Mouse (Mus musculus) lung, postnatal 0 days (tissue): ENCODE results near the gene Ccdc188. TPM values are rescaled to one million over a fixed set of nuclear protein-coding genes. Genes with fewer than 3 reads are reported as not detected.
A peak's percentile ranks its signal among the peaks of the same experiment; 100 is the strongest.

Experiments used
- ATAC-seq: fragments of 200-750 bp; cut with Nextera tagmentation; 2 replicates; pipeline ENCODE4 v1.8.0; 2017; ENCODE audit warnings: moderate library complexity
- DNase-seq: peaks from one replicate; pipeline ENCODE4 v3.0.0-alpha.2; 2016; ENCODE audit warnings: low spot score
- H3K27ac ChIP-seq: fragments of 300-500 bp; sonication (generic); 2 replicates; pipeline ENCODE4 v1.5.1; 2014; ENCODE audit warnings: antibody characterized with exemption, mild to moderate bottlenecking, low read length, mixed read lengths
- H3K27me3 ChIP-seq: fragments of 300-500 bp; sonication (generic); replicated peaks from 2 replicates; pipeline ENCODE4 v1.6.1; 2014; ENCODE audit warnings: low read length, mixed read lengths; ENCODE audit not compliant: insufficient read depth
- H3K36me3 ChIP-seq: fragments of 300-500 bp; sonication (generic); 2 replicates; pipeline ENCODE4 v1.6.1; 2014; ENCODE audit warnings: low read length, mixed read lengths; ENCODE audit not compliant: insufficient read depth
- H3K4me1 ChIP-seq: fragments of 300-500 bp; sonication (generic); 2 replicates; pipeline ENCODE4 v1.6.1; 2014; ENCODE audit warnings: antibody characterized with exemption, low read depth, low read length, mixed read lengths; ENCODE audit not compliant: insufficient read depth
- H3K4me2 ChIP-seq: fragments of 300-500 bp; sonication (generic); replicated peaks from 2 replicates; pipeline ENCODE4 v1.6.1; 2014; ENCODE audit warnings: low read depth, mild to moderate bottlenecking, low read length, moderate library complexity, mixed read lengths
- H3K4me3 ChIP-seq: fragments of 300-500 bp; sonication (generic); 2 replicates; pipeline ENCODE4 v1.5.1; 2014; ENCODE audit warnings: low read depth, low read length
- H3K9ac ChIP-seq: fragments of 300-500 bp; sonication (generic); replicated peaks from 2 replicates; pipeline ENCODE4 v1.6.1; 2014; ENCODE audit warnings: low read depth, mild to moderate bottlenecking
- H3K9me3 ChIP-seq: fragments of 300-500 bp; sonication (generic); 2 replicates; pipeline ENCODE4 v1.6.1; 2016; ENCODE audit warnings: low read length, mixed read lengths
- CTCF ChIP-seq: IDR thresholded peaks from 2 replicates; pipeline ENCODE4 v1.5.1; 2016; ENCODE audit warnings: antibody characterized with exemption, mild to moderate bottlenecking
- EP300 ChIP-seq: IDR thresholded peaks from 2 replicates; pipeline ENCODE4 v1.6.1; 2016; ENCODE audit warnings: antibody characterized with exemption, mild to moderate bottlenecking, control low read depth
- WGBS: fragments of 180-500 bp; shearing (Covaris S2); extraction: QIAGEN DNeasy Blood & Tissue Kit; methylation state at CpG from one replicate; pipeline ENCODE4 v1.1.7; 2014; 5-methylcytosine and 5-hydroxymethylcytosine counted together
- polyA plus RNA-seq: library from polyadenylated mRNA; unstranded; fragments of >200 nt; fragmentation: Nextera tagmentation; extraction: Ambion mirVana; gene quantifications from 2 replicates; pipeline ENCODE4 v1.2.1, GENCODE M21; 2015

Gene Ccdc188
- polyA plus RNA-seq, 1 experiment from 2014 or later: not detected

DNA sequence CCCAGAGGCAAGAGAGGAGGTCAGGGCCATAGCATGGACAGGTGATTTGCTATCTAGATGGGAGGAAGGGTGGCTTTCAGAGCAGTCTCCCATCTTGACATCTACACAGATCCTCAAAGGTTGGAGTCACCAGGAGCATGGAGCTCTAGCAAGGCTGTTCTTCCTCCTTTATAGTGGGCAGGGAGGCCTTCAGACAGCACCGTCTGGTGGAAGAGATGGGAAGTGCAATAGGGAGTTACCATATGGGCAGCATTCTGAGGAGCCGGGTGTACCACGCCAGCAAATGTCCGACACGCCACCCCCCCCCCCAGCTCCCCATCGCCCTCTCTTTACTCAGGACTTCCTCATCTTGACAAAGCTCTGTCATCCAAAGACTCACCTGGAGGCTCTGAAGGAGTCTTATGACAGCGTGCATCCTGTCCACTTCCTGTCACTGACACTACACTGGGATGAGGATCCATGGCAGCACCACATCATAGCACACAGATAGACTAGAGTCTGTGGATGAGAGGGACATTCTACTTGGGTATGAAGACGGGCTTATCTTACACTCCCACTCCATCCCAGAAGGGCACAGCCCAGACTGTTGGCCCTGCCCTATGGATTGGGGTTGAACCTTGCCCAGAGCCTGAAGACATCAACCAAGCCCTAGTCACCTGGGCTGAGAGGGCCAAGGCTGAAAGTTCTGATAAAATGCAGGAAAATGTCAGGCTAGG is 6.8 kb upstream of the Ccdc188 start:
- H3K27ac ChIP-seq: no peak overlapping the region
- no peaks in the 10 kb centered on the region for H3K36me3 ChIP-seq
- no peaks in the 10 kb centered on the region for H3K4me1 ChIP-seq
- 16% methylated on average over 8 of the region's 8 CpGs for WGBS
- DNase-seq (peak; percentile 60), ATAC-seq (peak; percentile 47; the same call in 1 of the 2 replicates)
- H3K9ac ChIP-seq: no peak overlapping the region
- no peaks in the 10 kb centered on the region for H3K9me3 ChIP-seq
- no peaks in the 10 kb centered on the region for H3K27me3 ChIP-seq
- TF ChIP-seq EP300: no peak
- peak; percentile 89 for TF ChIP-seq CTCF
- no peak overlapping the region for H3K4me3 ChIP-seq
- no peak overlapping the region for H3K4me2 ChIP-seq

- ATAC-seq: peak; percentile 53; the same call in 1 of the 2 replicates
- H3K4me1 ChIP-seq: no peaks in the 10 kb centered on the region
- WGBS: 43% methylated on average over 10 of the region's 10 CpGs
- no peak overlapping the region for H3K4me3 ChIP-seq
- H3K36me3 ChIP-seq: no peaks in the 10 kb centered on the region
- no peak overlapping the region for H3K27ac ChIP-seq
- H3K9me3 ChIP-seq: no peaks in the 10 kb centered on the region
- peak; percentile 85 for DNase-seq
- H3K27me3 ChIP-seq: no peaks in the 10 kb centered on the region
- no peak overlapping the region for H3K9ac ChIP-seq
- no peak overlapping the region for H3K4me2 ChIP-seq
- TF ChIP-seq EP300: no peak
- peak; percentile 98 for TF ChIP-seq CTCF
Measured at GRCm38 (mm10) chr16:18211417-18212171, 6.1 kb upstream of the Ccdc188 start.

- no peaks in the 10 kb centered on the region for H3K9me3 ChIP-seq
- no peak for ATAC-seq
- H3K27ac ChIP-seq: no peak overlapping the region
- no peak for DNase-seq
- 34% methylated on average over 6 of the region's 6 CpGs for WGBS
- no peak overlapping the region for H3K9ac ChIP-seq
- H3K4me3 ChIP-seq: no peak overlapping the region
- no peaks in the 10 kb centered on the region for H3K36me3 ChIP-seq
- no peak overlapping the region for H3K4me2 ChIP-seq
- no peaks in the 10 kb centered on the region for H3K27me3 ChIP-seq
- TF ChIP-seq EP300 (no peak), CTCF (no peak)
- H3K4me1 ChIP-seq: no peaks in the 10 kb centered on the region
Measured at GRCm38 (mm10) chr16:18213689-18214088, 4.0 kb upstream of the Ccdc188 start.

DNA sequence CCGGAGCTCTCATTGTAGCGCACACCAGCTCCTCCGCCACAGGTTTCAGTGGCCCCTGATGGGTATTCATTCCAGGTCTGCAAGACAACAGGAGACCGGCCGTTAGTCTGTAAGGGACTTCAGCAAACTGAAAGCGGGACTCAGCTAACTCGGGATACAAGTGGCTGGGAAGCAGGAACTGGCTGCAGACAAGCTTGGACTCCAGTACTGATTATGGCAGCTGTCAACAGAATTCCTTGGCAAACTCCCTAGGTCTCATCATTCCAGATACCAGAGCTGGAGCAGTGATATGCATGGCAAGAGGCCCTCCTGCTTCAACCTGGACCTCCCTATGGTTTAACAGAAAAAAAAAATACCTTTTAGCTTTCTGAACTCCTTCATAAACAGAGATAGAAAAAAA is 2.8 kb upstream of the Ccdc188 start:
- no peak overlapping the region for H3K9ac ChIP-seq
- no peak for TF ChIP-seq CTCF
- TF ChIP-seq EP300: no peak
- H3K36me3 ChIP-seq: no peaks in the 10 kb centered on the region
- no peak overlapping the region for H3K4me2 ChIP-seq
- ATAC-seq: no peak
- DNase-seq: peak; percentile 29
- 65% methylated on average over 7 of the region's 7 CpGs for WGBS
- no peaks in the 10 kb centered on the region for H3K27me3 ChIP-seq
- H3K4me3 ChIP-seq: no peak overlapping the region
- H3K9me3 ChIP-seq: no peaks in the 10 kb centered on the region
- H3K27ac ChIP-seq: no peak overlapping the region
- H3K4me1 ChIP-seq: no peaks in the 10 kb centered on the region

DNA sequence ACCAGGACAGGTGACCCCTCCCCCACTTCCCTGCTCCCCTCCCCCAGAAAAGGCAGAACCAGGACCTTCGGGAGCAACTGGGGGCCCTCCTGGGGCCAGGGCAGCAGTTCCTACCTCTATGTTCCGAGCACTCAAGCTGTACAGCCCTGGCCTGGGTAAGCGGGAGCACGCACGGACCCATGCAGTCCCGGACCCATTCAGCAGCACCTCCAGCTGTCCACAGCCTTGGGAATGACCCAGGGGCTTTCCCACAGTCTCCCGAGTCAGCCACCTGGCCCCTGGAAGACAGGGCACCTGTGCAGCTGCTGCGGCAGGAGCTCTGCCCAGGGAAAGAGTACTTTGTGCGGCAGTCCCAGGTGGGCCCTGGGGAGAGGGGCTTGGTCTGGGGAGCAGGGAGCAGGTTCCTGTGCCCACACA is 909 bp downstream of the Ccdc188 start:
- DNase-seq (no peak), ATAC-seq (no peak)
- Histone ChIP-seq H3K9ac (no peak overlapping the region), H3K27me3 (no peaks in the 10 kb centered on the region), H3K4me1 (no peaks in the 10 kb centered on the region), H3K9me3 (no peaks in the 10 kb centered on the region), H3K4me2 (no peak overlapping the region), H3K27ac (no peak overlapping the region), H3K4me3 (no peak overlapping the region), H3K36me3 (0 out of 2 replicates have a peak, but pooled peaks cover 6% of the 10 kb centered on the region)
- TF ChIP-seq EP300: no peak
- no peak for TF ChIP-seq CTCF
- WGBS: 66% methylated on average over 9 of the region's 9 CpGs

- peaks cover 15% of the 10 kb centered on the region; the same call in 1 of the 2 replicates for H3K36me3 ChIP-seq
- H3K9ac ChIP-seq: no peak overlapping the region
- 23% methylated on average over 8 of the region's 8 CpGs for WGBS
- H3K9me3 ChIP-seq: no peaks in the 10 kb centered on the region
- DNase-seq: peak; percentile 50
- peak; percentile 58 for ATAC-seq
- no peaks in the 10 kb centered on the region for H3K4me1 ChIP-seq
- H3K4me2 ChIP-seq: no peak overlapping the region
- TF ChIP-seq EP300: no peak
- no peak for TF ChIP-seq CTCF
- H3K27me3 ChIP-seq: no peaks in the 10 kb centered on the region
- no peak overlapping the region for H3K4me3 ChIP-seq
- H3K27ac ChIP-seq: no peak overlapping the region
Measured at GRCm38 (mm10) chr16:18220001-18220400, 2.3 kb downstream of the Ccdc188 start.
